Mouse (Mus musculus): Measurements from ENCODE around the gene Scgb2b18. TPM values are rescaled to one million over a fixed set of nuclear protein-coding genes. Genes with fewer than 3 reads are reported as not detected.
"Not testable (repeated sequence)": the region's sequence is repeated elsewhere in the genome, so short reads cannot be mapped to it uniquely, and the experiment has no call there.

The Scgb2b18 gene
- total RNA-seq (2021), result not detected
- long read RNA-seq, experiment 1, result 0 reads
- long read RNA-seq, experiment 2, result 0 reads

DNA sequence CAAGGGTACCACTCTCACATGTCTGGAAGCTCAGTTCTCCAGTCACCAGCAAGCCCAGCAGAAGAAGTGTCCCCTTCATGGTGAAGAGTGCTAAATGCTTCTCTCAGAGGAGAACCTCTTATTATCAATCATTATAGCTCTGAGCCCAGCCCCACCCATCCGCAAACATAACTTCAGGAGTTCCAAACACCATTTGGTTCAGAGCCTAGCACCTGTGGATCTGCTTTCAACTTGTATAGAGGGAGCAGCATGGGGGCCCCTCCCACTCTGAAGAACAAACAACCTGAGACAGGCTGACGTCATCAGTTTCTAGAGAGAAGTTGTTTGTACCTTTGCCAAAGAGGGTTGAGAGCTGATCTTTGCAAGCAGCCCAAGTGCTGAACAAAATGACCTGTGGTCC lies at the start of gene Scgb2b18:
TSS of gene Scgb2b18 (minus strand) at position 101 of the 400 bp plus-strand sequence.
- DNase-seq, result not testable (repeated sequence)

DNA sequence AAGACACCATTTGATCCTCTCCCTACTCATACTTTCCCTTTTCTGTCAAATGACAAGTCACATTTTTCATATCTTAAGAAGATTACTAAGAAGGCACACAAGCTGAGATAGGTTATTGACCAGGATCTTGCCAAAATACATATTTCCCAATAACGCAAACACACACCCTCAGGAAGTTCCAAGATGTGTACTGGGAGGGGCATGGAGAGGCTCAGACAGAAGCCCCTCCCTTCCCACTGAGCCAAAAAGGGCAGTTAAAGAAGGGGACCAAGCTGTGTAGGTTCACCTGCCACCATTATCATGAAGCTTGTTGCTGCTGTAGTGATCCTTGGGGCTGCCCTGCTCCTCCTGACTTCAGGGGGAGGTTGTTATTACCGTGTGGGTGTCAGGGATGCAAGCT lies 11.6 kb upstream of the Scgb2b18 start, which contains the start of gene Scgb1b18:
TSS of gene Scgb1b18 (plus strand) at position 301 of the 400 bp plus-strand sequence.
- DNase-seq, result not testable (repeated sequence)

Other genes with a start within 250 kb of the Scgb2b18 start
- not detected for gene Scgb2b17, start 117.3 kb downstream of the Scgb2b18 start, total RNA-seq (2021)
- gene Scgb1b17, start 110.4 kb downstream of the Scgb2b18 start, total RNA-seq (2021), result not detected
- gene Scgb1b18, start 11.7 kb upstream of the Scgb2b18 start, total RNA-seq (2021), result not detected
- gene Scgb2b19, start 106.5 kb upstream of the Scgb2b18 start, total RNA-seq (2021), result not detected
- gene Scgb1b19, start 113.4 kb upstream of the Scgb2b18 start, total RNA-seq (2021), result not detected
- not detected for gene Scgb2b20, start 192.5 kb upstream of the Scgb2b18 start, total RNA-seq (2021)
- gene Scgb1b20, start 199.4 kb upstream of the Scgb2b18 start, total RNA-seq (2021), result not detected